Mouse (Mus musculus) heart, embryonic 14.5 days (tissue): Measurements from ENCODE around the gene Park7. TPM values are rescaled to one million over a fixed set of nuclear protein-coding genes. Genes with fewer than 3 reads are reported as not detected.

Source experiments
- ATAC-seq: fragments of 200-750 bp; cut with Nextera tagmentation; 2 replicates; pipeline ENCODE4 v1.8.0; 2017; ENCODE audit warnings: low read depth, moderate TSS enrichment; ENCODE audit not compliant: insufficient number of reproducible peaks, insufficient read depth, low FRiP score
- H3K27ac ChIP-seq, 2 experiments: fragments of 200-500 bp in 1 of 2; fragments of 300-500 bp in 1 of 2; sonication (generic) in 1 of 2; replicated peaks in 1 of 2; 2 replicates each; pipeline ENCODE4 v1.5.1; 2012 to 2014; ENCODE audit warnings: low read depth in 2 of 2, low read length in 2 of 2, control low read depth in 1 of 2, mild to moderate bottlenecking in 1 of 2, mixed read lengths in 1 of 2; ENCODE audit not compliant: control insufficient read depth in 1 of 2, insufficient read depth in 1 of 2
- H3K27me3 ChIP-seq: fragments of 300-500 bp; sonication (generic); 2 replicates; pipeline ENCODE4 v1.6.1; 2014; ENCODE audit warnings: mild to moderate bottlenecking, low read length, control low read depth; ENCODE audit not compliant: control insufficient read depth, insufficient read depth
- H3K36me3 ChIP-seq: fragments of 300-500 bp; sonication (generic); 2 replicates; pipeline ENCODE4 v1.6.1; 2014; ENCODE audit warnings: mild to moderate bottlenecking, control low read depth, low read length, mixed read lengths; ENCODE audit not compliant: control insufficient read depth, insufficient read depth
- H3K4me1 ChIP-seq, 2 experiments: fragments of 200-500 bp in 1 of 2; fragments of 300-500 bp in 1 of 2; sonication (generic) in 1 of 2; 2 replicates each; pipeline ENCODE4 v1.6.1; 2012 to 2014; ENCODE audit warnings: low read length in 2 of 2, control low read depth in 1 of 2, mixed read lengths in 1 of 2; ENCODE audit not compliant: control insufficient read depth in 2 of 2, insufficient read depth in 2 of 2
- H3K4me2 ChIP-seq: fragments of 300-500 bp; sonication (generic); 2 replicates; pipeline ENCODE4 v1.6.1; 2014; ENCODE audit warnings: mild to moderate bottlenecking, low read length
- H3K4me3 ChIP-seq, 2 experiments: fragments of 200-500 bp in 1 of 2; fragments of 300-500 bp in 1 of 2; sonication (generic) in 1 of 2; 2 replicates each; pipeline ENCODE4 v1.5.1; 2012 to 2014; ENCODE audit warnings: low read length in 2 of 2, mild to moderate bottlenecking in 2 of 2, control low read depth in 1 of 2, low read depth in 1 of 2, moderate library complexity in 1 of 2; ENCODE audit not compliant: control insufficient read depth in 1 of 2, insufficient read depth in 1 of 2
- H3K9ac ChIP-seq: fragments of 300-500 bp; sonication (generic); 2 replicates; pipeline ENCODE4 v1.6.1; 2014; ENCODE audit warnings: mild to moderate bottlenecking, low read length
- H3K9me3 ChIP-seq: fragments of 300-500 bp; sonication (generic); 2 replicates; pipeline ENCODE4 v1.6.1; 2016; ENCODE audit warnings: low read length, control low read depth; ENCODE audit not compliant: control insufficient read depth
- WGBS: fragments of 180-500 bp; shearing (Covaris S2); extraction: QIAGEN DNeasy Blood & Tissue Kit; methylation state at CpG from one replicate; pipeline ENCODE4 v1.1.7; 2014; 5-methylcytosine and 5-hydroxymethylcytosine counted together
- polyA plus RNA-seq: library from polyadenylated mRNA; unstranded; fragments of >200 nt; fragmentation: Nextera tagmentation; extraction: Ambion mirVana; gene quantifications from 2 replicates; pipeline ENCODE4 v1.2.1, GENCODE M21; 2014

Gene Park7
- polyA plus RNA-seq, 1 experiment from 2014 or later, result 351 TPM

DNA sequence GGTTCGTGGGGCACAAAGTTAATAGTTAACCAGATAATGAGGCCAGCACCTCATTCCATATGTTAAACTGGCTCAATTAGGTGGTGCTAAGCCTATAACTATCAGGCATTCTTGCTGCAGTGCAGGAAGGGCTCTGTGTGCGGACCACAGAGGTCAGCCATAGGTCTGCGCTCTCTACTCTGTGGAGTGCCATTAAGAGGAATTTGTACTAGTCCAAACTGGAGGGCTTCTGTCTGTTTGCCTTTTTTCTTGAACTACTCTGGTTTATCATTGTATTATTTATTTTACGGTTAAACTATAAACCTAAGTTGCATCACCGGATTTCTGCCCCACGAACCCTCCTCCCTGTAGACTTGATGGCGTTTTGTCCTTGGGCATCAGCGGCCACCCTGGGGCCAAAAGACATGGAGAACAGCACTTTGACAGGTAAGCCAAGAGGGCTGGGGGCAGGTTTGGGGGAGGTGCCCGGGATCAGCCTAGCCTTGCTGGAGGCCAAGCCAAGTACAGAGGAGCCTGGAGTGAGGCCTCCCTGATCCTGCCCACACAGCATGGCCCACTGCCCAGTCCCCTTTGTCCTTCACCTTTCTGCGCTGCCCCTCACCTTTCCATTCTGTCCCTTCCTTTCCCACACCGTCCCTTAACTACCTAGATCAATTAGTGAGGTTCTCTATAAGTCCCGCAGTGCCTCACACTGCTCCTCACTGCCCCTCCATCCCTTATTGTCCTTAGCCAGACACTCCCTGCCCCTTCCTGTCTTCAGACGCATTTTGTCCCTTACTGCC, 60.4 kb downstream of the Park7 start, which contains the start of gene Errfi1:
Gene Errfi1 (plus strand): TSS at position 240 of the 782 bp plus-strand sequence.
- Histone ChIP-seq H3K4me3 (peak within 1 kb of the TSS; percentile 32 to 74), H3K4me1 (0 out of 4 replicates have a peak, but pooled peaks cover 2 to 8% of the 10 kb centered on the region in 2 experiments), H3K27ac (peak within 1 kb of the TSS in 1 of 2 experiments; percentile 98; a peak in 1 of 4 replicates), H3K27me3 (no peaks in the 10 kb centered on the region), H3K4me2 (peak within 1 kb of the TSS; percentile 74), H3K9me3 (no peaks in the 10 kb centered on the region), H3K9ac (peak within 1 kb of the TSS; percentile 55), H3K36me3 (no peaks in the 10 kb centered on the region)
- 63% methylated on average over 13 of the region's 13 CpGs for WGBS
- no peak for ATAC-seq

- Histone ChIP-seq H3K36me3 (no peaks in the 10 kb centered on the region), H3K27ac (no peak overlapping the region), H3K4me3 (no peak overlapping the region), H3K9me3 (no peaks in the 10 kb centered on the region), H3K9ac (no peak overlapping the region), H3K4me1 (0 out of 4 replicates have a peak, but pooled peaks cover 2 to 8% of the 10 kb centered on the region in 2 experiments), H3K27me3 (no peaks in the 10 kb centered on the region), H3K4me2 (no peak overlapping the region)
- 65% methylated on average over 4 of the region's 4 CpGs for WGBS
- no peak for ATAC-seq
These were observed 61.8 kb downstream of the Park7 start for GRCm38 (mm10) chr4:150852479-150852878.

DNA sequence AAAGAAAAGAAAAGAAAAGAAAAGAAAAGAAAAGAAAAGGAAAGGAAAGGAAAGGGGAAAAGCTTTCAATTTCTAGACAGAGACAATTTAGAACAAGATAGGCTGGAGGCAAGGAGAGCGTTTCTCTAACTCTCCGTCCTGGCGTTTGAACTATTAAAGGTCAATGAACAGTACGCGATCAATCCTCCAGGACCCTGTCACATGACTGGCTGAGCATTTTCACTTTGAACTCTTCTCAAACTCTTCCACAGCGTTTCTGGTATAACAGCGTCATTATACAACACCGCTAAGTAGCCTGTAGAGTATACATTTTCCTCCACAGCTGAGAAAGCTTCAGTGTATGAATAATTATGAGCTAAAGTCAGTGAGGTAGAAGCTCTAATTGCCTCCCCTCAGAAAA, 62.2 kb downstream of the Park7 start:
- H3K27ac ChIP-seq, result no peak overlapping the region
- H3K4me1 ChIP-seq, result 0 out of 4 replicates have a peak, but pooled peaks cover 2 to 8% of the 10 kb centered on the region in 2 experiments
- H3K9ac ChIP-seq, result no peak overlapping the region
- H3K9me3 ChIP-seq, result no peaks in the 10 kb centered on the region
- H3K27me3 ChIP-seq, result no peaks in the 10 kb centered on the region
- H3K36me3 ChIP-seq, result no peaks in the 10 kb centered on the region
- no peak overlapping the region for H3K4me2 ChIP-seq
- H3K4me3 ChIP-seq, result no peak overlapping the region
- ATAC-seq, result no peak
- WGBS, result 77% methylated on average over 8 of the region's 8 CpGs

DNA sequence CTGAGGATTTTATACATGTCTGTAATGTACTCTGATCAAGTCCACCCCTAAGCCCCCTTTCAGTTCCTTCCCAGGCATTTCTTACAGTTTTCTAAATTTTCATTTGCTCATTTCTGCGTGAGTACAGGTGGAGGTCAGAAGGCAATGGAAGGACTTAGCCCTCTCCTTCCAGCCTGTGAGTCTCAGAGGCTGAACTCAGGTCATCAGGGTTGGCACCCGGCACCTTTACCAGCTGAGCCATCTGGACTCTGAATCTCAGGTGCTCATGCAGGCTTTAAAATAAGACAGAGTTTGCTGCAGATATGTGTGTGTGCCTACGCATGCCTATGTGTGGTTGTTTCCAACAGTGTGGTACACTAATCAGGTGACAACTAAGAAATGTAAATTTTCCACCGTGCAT, 63.3 kb downstream of the Park7 start:
- Histone ChIP-seq H3K27me3 (no peaks in the 10 kb centered on the region), H3K9me3 (no peaks in the 10 kb centered on the region), H3K4me2 (no peak overlapping the region), H3K4me3 (no peak overlapping the region), H3K4me1 (peaks cover 2 to 12% of the 10 kb centered on the region in 2 experiments; a peak in 1 of 4 replicates), H3K27ac (no peak overlapping the region), H3K9ac (no peak overlapping the region), H3K36me3 (no peaks in the 10 kb centered on the region)
- ATAC-seq, result no peak
- WGBS, result 82% methylated on average over 4 of the region's 4 CpGs

DNA sequence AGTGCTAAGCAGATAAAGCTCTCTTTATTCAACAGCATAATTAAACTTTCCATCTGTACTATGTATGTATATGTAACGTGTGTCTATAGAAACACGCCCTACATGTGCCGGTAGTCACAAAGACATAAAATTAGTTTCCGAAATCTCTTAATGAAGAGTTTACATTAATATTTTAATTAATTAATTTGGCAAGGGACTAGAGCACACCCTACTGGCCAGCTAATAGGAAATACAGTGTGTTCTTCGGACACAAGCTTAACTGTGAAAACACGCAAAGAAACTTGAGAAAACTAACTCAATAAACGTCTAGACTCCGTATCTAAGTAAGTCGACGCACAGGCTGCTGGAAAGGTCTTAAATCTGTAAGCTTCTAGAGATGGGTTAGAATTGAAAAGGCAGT, 64.3 kb downstream of the Park7 start:
- no peak overlapping the region for H3K9ac ChIP-seq
- H3K4me1 ChIP-seq, result peaks cover 2 to 9% of the 10 kb centered on the region in 2 experiments; a peak in 1 of 4 replicates
- no peaks in the 10 kb centered on the region for H3K27me3 ChIP-seq
- H3K27ac ChIP-seq, result no peak overlapping the region
- no peak for ATAC-seq
- H3K9me3 ChIP-seq, result no peaks in the 10 kb centered on the region
- H3K4me2 ChIP-seq, result no peak overlapping the region
- 54% methylated on average over 10 of the region's 10 CpGs for WGBS
- H3K36me3 ChIP-seq, result no peaks in the 10 kb centered on the region
- H3K4me3 ChIP-seq, result no peak overlapping the region

Other genes with a start within 250 kb of the Park7 start
- 9.4 and 10.7 TPM in 2 replicates for gene Errfi1, start 60.5 kb downstream of the Park7 start, polyA plus RNA-seq
- gene Tnfrsf9, start 125 bp upstream of the Park7 start, polyA plus RNA-seq, result 1.8 and 2.1 TPM in 2 replicates
- gene Uts2, start 82.7 kb upstream of the Park7 start, polyA plus RNA-seq, result not detected in 2 replicates
- gene Per3, start 130.2 kb upstream of the Park7 start, polyA plus RNA-seq, result 10.4 and 11.3 TPM in 2 replicates
- gene Vamp3, start 143.5 kb upstream of the Park7 start, polyA plus RNA-seq, result 89.7 and 97.4 TPM in 2 replicates
- 0.28 TPM in 1 of 2 replicates, not detected in the other for gene Gm13090, start 175.1 kb upstream of the Park7 start, polyA plus RNA-seq